Mouse (Mus musculus): Measurements from ENCODE around the gene Car9. TPM values are rescaled to one million over a fixed set of nuclear protein-coding genes. Genes with fewer than 3 reads are reported as not detected.
"Not testable (repeated sequence)": the region's sequence is repeated elsewhere in the genome, so short reads cannot be mapped to it uniquely, and the experiment has no call there.

Car9 gene
- polyA plus RNA-seq, 1 experiment from 2014 or later: 1.0 TPM

- H3K27ac ChIP-seq (replicated peaks): no peak overlapping the region
- H3K36me3 ChIP-seq (replicated peaks): peaks cover 100% of the 10 kb centered on the region
- H3K4me1 ChIP-seq: peaks cover 10% of the 10 kb centered on the region; the same call in 1 of the 2 replicates
- no peaks in the 10 kb centered on the region for H3K9me3 ChIP-seq
- no peak for DNase-seq (ENCODE audit: low spot score)
- WGBS: 94% methylated on average over 12 of the region's 12 CpGs
- no peaks in the 10 kb centered on the region for H3K27me3 ChIP-seq (replicated peaks; ENCODE audit: low read depth, poor library complexity, severe bottlenecking)
- no peak overlapping the region for H3K4me3 ChIP-seq
Measured at GRCm38 (mm10) chr4:43546375-43547047, 39.7 kb downstream of the Car9 start.

DNA sequence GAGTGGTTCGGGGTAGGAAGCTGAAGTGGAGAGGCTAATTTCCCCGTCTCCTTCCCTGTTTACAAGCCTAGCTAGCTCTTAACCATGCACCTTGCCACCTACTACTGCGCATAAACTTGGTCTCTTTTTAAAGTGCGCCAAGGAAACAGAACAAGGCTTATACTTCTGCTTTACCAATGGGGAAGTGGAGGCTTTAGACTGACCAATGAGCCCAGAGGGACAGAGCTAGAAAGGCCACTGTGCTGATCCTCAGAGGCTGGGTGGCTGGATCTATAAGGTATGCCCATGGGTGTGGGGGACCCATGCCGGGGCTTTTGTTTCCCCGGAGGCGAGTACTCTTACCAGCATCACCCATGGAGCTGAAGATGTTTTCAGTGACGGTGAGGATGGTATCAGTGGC, 40.4 kb downstream of the Car9 start:
- DNase-seq (ENCODE audit: low spot score): no peak
- Histone ChIP-seq H3K27me3 (replicated peaks; ENCODE audit: low read depth, poor library complexity, severe bottlenecking) (no peaks in the 10 kb centered on the region), H3K36me3 (replicated peaks) (peaks cover 100% of the 10 kb centered on the region), H3K27ac (replicated peaks) (no peak overlapping the region), H3K9me3 (peaks cover 2% of the 10 kb centered on the region), H3K4me3 (no peak overlapping the region), H3K4me1 (peaks cover 7% of the 10 kb centered on the region; the same call in 1 of the 2 replicates)
- 95% methylated on average over 8 of the region's 8 CpGs for whole genome bisulfite sequencing

GRCm38 (mm10) chr4:43549055-43549454, 42.3 kb downstream of the Car9 start:
- DNase-seq (ENCODE audit: low spot score): no peak
- 89% methylated on average over 12 of the region's 12 CpGs for WGBS
- Histone ChIP-seq H3K27me3 (replicated peaks; ENCODE audit: low read depth, poor library complexity, severe bottlenecking) (no peaks in the 10 kb centered on the region), H3K4me1 (no peaks in the 10 kb centered on the region), H3K36me3 (replicated peaks) (peaks cover 100% of the 10 kb centered on the region), H3K9me3 (peaks cover 5% of the 10 kb centered on the region), H3K4me3 (no peak overlapping the region), H3K27ac (replicated peaks) (no peak overlapping the region)

DNA sequence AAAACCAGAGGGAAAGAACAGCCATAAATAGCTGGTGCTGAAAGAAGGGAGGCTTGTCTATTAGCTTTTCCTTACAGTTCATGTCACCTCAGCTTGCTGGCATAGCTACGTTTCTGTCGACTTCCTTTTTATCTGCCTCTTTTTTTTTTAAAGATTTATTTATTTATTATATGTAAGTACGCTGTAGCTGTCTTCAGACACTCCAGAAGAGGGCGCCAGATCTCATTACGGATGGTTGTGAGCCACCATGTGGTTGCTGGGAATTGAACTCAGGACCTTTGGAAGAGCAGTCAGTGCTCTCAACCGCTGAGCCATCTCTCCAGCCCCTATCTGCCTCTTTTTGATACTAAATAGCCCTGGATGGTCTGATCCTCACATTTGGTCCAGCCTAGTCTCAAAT, 45.1 kb downstream of the Car9 start:
- not testable (repeated sequence) for DNase-seq (ENCODE audit: low spot score)
- WGBS: 93% methylated on average over 6 of the region's 6 CpGs
- H3K36me3 ChIP-seq (replicated peaks): peaks cover 100% of the 10 kb centered on the region

DNA sequence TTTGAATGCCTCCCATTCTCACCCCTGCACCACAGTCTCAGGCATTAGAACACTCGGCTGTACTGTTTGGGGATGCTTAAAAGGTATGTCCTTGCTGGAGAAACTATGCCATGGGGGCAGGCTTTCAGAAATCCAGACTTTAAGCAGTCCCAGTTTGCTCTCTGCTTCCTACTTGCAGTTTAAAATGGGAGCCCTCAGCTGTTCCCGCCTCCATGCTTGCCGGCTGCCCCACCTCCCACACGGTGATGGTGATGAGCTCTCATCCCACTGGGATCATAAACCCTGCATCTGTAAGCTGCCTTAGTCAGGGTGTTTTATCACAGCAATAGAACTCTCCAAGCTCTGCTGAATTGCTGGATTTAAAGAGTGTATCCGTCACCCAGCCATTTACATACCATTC, 45.7 kb downstream of the Car9 start:
- Histone ChIP-seq H3K9me3 (peaks cover 5% of the 10 kb centered on the region), H3K27ac (replicated peaks) (no peak overlapping the region), H3K27me3 (replicated peaks; ENCODE audit: low read depth, poor library complexity, severe bottlenecking) (no peaks in the 10 kb centered on the region), H3K4me1 (peaks cover 9% of the 10 kb centered on the region), H3K36me3 (replicated peaks) (peaks cover 100% of the 10 kb centered on the region), H3K4me3 (no peak overlapping the region)
- WGBS: 96% methylated on average over 5 of the region's 5 CpGs
- no peak for DNase-seq (ENCODE audit: low spot score)

More for the DNA sequence above, 45.1 kb downstream of the Car9 start:
- H3K4me1 ChIP-seq; H3K4me3 ChIP-seq; H3K9me3 ChIP-seq; H3K27me3 ChIP-seq (replicated peaks; ENCODE audit: low read depth, poor library complexity, severe bottlenecking); H3K27ac ChIP-seq (replicated peaks): not testable (repeated sequence)

- Histone ChIP-seq H3K36me3 (replicated peaks) (peaks cover 91% of the 10 kb centered on the region), H3K4me3 (no peak overlapping the region), H3K27me3 (replicated peaks; ENCODE audit: low read depth, poor library complexity, severe bottlenecking) (no peaks in the 10 kb centered on the region), H3K9me3 (peaks cover 5% of the 10 kb centered on the region), H3K4me1 (peaks cover 24% of the 10 kb centered on the region), H3K27ac (replicated peaks) (no peak overlapping the region)
- no peak for DNase-seq (ENCODE audit: low spot score)
Measured at GRCm38 (mm10) chr4:43553891-43554290, 47.1 kb downstream of the Car9 start.

GRCm38 (mm10) chr4:43555926-43556325, 49.2 kb downstream of the Car9 start:
- Histone ChIP-seq H3K4me3 (no peak overlapping the region), H3K36me3 (replicated peaks) (peaks cover 70% of the 10 kb centered on the region), H3K27ac (replicated peaks) (no peak overlapping the region), H3K9me3 (peaks cover 5% of the 10 kb centered on the region), H3K27me3 (replicated peaks; ENCODE audit: low read depth, poor library complexity, severe bottlenecking) (no peaks in the 10 kb centered on the region), H3K4me1 (peaks cover 44% of the 10 kb centered on the region)
- DNase-seq (ENCODE audit: low spot score): no peak
- WGBS: 94% methylated on average over 7 of the region's 7 CpGs

DNA sequence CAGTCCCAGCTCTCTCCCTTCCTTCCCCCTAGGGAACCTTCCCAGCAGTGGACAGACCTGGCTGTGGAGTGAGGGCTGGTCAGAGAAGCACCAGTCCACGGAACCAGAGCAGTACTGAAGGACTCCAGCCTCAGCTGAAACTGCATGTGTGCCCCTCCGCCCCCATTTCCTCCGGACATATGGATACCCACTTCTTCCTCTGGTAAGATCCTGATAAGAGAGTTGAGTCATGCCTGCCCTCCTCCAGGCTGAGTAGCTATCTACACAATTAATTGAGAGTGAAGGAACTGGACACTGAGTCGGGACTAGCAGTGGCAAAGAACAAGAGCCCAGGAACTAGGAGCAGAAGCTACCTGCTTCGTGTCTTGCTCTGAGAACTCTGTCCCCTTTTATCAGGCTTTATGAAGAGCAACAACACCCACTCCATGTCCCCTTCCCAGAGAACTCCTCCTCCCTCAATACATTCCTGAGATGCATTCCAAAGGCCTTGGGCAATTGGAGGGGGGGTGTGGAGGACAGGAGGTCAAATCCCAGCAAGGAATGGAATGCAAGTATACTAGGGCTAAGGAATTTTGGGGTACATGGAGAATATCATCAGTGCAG, 51.4 kb downstream of the Car9 start:
- WGBS: 22% methylated on average over 5 of the region's 5 CpGs
- Histone ChIP-seq H3K27ac (replicated peaks) (peak overlapping the region; percentile 87), H3K4me1 (peaks cover 58% of the 10 kb centered on the region), H3K9me3 (no peaks in the 10 kb centered on the region), H3K27me3 (replicated peaks; ENCODE audit: low read depth, poor library complexity, severe bottlenecking) (no peaks in the 10 kb centered on the region), H3K36me3 (replicated peaks) (peaks cover 48% of the 10 kb centered on the region), H3K4me3 (peak overlapping the region; percentile 94)
- peak; percentile 20 for DNase-seq (ENCODE audit: low spot score)

DNA sequence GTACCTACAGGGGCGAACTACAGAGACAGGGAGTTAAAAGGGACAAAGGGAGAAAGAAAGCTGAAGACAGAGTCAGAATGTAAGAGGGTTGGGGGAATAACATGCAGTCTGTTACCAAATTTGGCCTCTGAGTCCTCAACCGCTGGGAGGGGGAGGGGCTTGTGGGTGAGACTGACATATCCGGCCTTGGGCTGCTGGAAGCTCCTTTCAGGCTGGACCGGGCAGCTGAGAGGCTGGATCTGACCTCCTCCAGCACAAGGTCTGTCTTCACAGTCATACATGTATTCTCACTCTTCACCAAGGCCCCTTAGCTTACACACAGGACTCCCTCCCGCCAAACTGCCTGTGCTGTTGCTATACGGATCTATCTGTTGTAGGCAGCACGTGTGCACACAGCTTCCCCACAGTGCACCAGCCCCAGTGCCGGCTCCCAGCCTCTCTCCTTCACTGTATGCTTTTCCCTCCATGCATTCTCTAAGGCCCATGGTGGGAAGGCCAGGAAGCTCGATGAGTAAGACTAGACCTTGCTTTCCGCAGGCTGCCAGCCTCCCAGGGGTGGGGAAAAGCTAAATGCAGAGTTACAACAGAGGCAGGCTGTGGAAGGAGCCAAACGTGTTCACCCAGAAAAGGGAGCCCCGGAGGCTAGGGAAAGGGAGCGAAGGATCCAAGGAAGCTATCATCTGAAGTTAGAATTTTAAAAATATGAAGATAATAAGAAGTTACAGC, 52.0 kb downstream of the Car9 start:
- Histone ChIP-seq H3K27ac (replicated peaks) (peak overlapping the region; percentile 87), H3K9me3 (no peaks in the 10 kb centered on the region), H3K27me3 (replicated peaks; ENCODE audit: low read depth, poor library complexity, severe bottlenecking) (no peaks in the 10 kb centered on the region), H3K4me3 (peak overlapping the region; percentile 94), H3K4me1 (peaks cover 65% of the 10 kb centered on the region), H3K36me3 (replicated peaks) (peaks cover 42% of the 10 kb centered on the region)
- peak; percentile 83 for DNase-seq (ENCODE audit: low spot score)
- WGBS: 17% methylated on average over 13 of the region's 13 CpGs

- peak overlapping the region; percentile 87 for H3K27ac ChIP-seq (replicated peaks)
- 72% methylated on average over 13 of the region's 13 CpGs for WGBS
- H3K4me3 ChIP-seq: peak overlapping the region; percentile 94
- H3K4me1 ChIP-seq: peaks cover 65% of the 10 kb centered on the region
- peaks cover 35% of the 10 kb centered on the region for H3K36me3 ChIP-seq (replicated peaks)
- no peaks in the 10 kb centered on the region for H3K27me3 ChIP-seq (replicated peaks; ENCODE audit: low read depth, poor library complexity, severe bottlenecking)
- DNase-seq (ENCODE audit: low spot score): no peak
- no peaks in the 10 kb centered on the region for H3K9me3 ChIP-seq
Measured at GRCm38 (mm10) chr4:43559519-43560242, 52.9 kb downstream of the Car9 start.

DNA sequence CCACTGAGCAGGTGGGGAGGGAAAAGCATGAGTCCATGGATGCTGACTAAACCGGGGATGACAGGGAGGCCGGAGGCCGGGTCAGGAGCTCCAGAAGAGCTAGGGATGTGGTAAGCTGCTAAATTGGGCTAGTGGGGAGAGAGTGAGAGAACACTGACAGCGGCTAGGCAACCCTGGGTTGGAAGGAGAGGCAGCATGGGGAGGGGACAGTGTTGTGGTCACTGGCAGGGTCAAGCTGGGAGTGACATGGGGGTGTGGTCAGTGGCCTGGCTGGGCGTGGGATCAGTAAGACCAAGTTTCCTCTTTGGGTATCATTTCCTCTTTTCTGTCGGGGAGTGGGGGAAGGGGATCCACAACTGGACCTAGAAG, 53.5 kb downstream of the Car9 start:
- Histone ChIP-seq H3K4me3 (peak overlapping the region; percentile 94), H3K4me1 (peaks cover 65% of the 10 kb centered on the region), H3K9me3 (no peaks in the 10 kb centered on the region), H3K27me3 (replicated peaks; ENCODE audit: low read depth, poor library complexity, severe bottlenecking) (no peaks in the 10 kb centered on the region), H3K36me3 (replicated peaks) (peaks cover 35% of the 10 kb centered on the region), H3K27ac (replicated peaks) (peak overlapping the region; percentile 36)
- no peak for DNase-seq (ENCODE audit: low spot score)
- WGBS: 27% methylated on average over 6 of the region's 6 CpGs

DNA sequence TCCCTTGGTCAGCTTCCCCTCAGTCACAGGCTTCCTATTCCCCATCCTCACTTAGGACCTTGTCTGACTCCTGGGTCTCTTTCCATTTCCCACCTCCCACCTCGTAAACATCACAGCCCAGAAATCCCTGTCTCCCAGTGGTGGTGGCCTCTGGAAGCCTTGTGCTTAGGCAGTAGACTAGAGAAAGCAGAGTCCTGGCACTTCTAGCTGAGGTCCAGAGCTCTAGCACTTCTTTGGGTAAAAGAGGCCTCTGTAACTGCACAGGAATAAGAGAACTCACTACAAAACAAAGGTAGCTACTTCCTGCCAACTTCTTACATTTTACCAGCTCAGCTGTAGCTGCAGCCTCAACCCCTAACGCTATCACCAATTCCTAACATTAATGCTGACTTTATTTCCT, 54.2 kb downstream of the Car9 start:
- Histone ChIP-seq H3K4me1 (peaks cover 65% of the 10 kb centered on the region), H3K9me3 (no peaks in the 10 kb centered on the region), H3K27ac (replicated peaks) (peak overlapping the region; percentile 36; the same call in 1 of the 2 replicates), H3K27me3 (replicated peaks; ENCODE audit: low read depth, poor library complexity, severe bottlenecking) (no peaks in the 10 kb centered on the region), H3K36me3 (replicated peaks) (peaks cover 35% of the 10 kb centered on the region), H3K4me3 (peak overlapping the region; percentile 94)
- 33% methylated on average over 2 of the region's 2 CpGs for WGBS
- no peak for DNase-seq (ENCODE audit: low spot score)
